Mouse (Mus musculus) gastrocnemius, adult 8-10 months (tissue): ENCODE measurements around the gene Lsr. TPM values are rescaled to one million over a fixed set of nuclear protein-coding genes. Genes with fewer than 3 reads are reported as not detected.
"Not testable (repeated sequence)": the region's sequence is repeated elsewhere in the genome, so short reads cannot be mapped to it uniquely, and the experiment has no call there.

Source experiments
- DNase-seq, 2 experiments: peaks; one replicate each; pipeline ENCODE4 v3.0.0; 2022; ENCODE audit warnings: low spot score in 2 of 2
- total RNA-seq, 4 experiments: library from RNA; stranded (reverse); gene quantifications; 2 replicates each; pipeline ENCODE4 v1.2.4; 2022

Gene Lsr
- total RNA-seq, 4 experiments from 2014 or later = 0.29 to 0.56 (median 0.54) TPM; not detected in 1

GRCm38 (mm10) chr7:30940070-30940469 is 33.2 kb downstream of the Lsr start:
- DNase-seq = not testable (repeated sequence)

GRCm38 (mm10) chr7:30935422-30936099 is 37.7 kb downstream of the Lsr start:
- not testable (repeated sequence) for DNase-seq

GRCm38 (mm10) chr7:30924581-30924980 is 48.7 kb downstream of the Lsr start, which contains the start of gene Hamp2:
TSS of gene Hamp2 (minus strand) at chr7:30924681.
- DNase-seq = not testable (repeated sequence)

GRCm38 (mm10) chr7:30924071-30924470 is 49.2 kb downstream of the Lsr start:
- no peak for DNase-seq

- DNase-seq = not testable (repeated sequence)
These were observed 50.8 kb downstream of the Lsr start for GRCm38 (mm10) chr7:30922490-30922889.

- no peak for DNase-seq
These were observed 53.0 kb downstream of the Lsr start for GRCm38 (mm10) chr7:30920217-30920616.

GRCm38 (mm10) chr7:30917219-30917618 is 56.0 kb downstream of the Lsr start:
- DNase-seq = no peak

- DNase-seq = no peak
These were observed 56.6 kb downstream of the Lsr start for GRCm38 (mm10) chr7:30916713-30917112.

- no peak for DNase-seq
These were observed 58.5 kb downstream of the Lsr start, which contains the start of gene Mag for GRCm38 (mm10) chr7:30914732-30915131. TSS of gene Mag (minus strand) at chr7:30914873.

- no peak for DNase-seq
These were observed 63.5 kb downstream of the Lsr start for GRCm38 (mm10) chr7:30909773-30910172.

- no peak for DNase-seq
These were observed 64.3 kb downstream of the Lsr start for GRCm38 (mm10) chr7:30908992-30909431.

- no peak for DNase-seq
These were observed 64.8 kb downstream of the Lsr start for GRCm38 (mm10) chr7:30908277-30908991.

Other genes starting within 250 kb of the Lsr start
- gene Tmem147, start 243.9 kb downstream of the Lsr start, total RNA-seq = 100 to 1,000 TPM; 215 to 260 (median 249) TPM
- not detected for gene Gapdhs, start 229.8 kb downstream of the Lsr start, total RNA-seq
- 1 to 10 TPM in 2 of 4 experiments, under 1 TPM in 2; 0.53 to 2.0 (median 1.4) TPM for gene Sbsn, start 222.0 kb downstream of the Lsr start, total RNA-seq
- gene Dmkn, start 209.7 kb downstream of the Lsr start, total RNA-seq = 1 to 10 TPM in 1 of 4 experiments, under 1 TPM in 1, not detected in 2; 0.48 to 1.0 TPM
- 1 to 10 TPM in 3 of 4 experiments, not detected in 1; 1.7 to 3.5 (median 2.0) TPM for gene Krtdap, start 185.6 kb downstream of the Lsr start, total RNA-seq
- gene Ffar2, start 149.7 kb downstream of the Lsr start, total RNA-seq = 1 to 10 TPM in 2 of 4 experiments, under 1 TPM in 1, not detected in 1; 0.21 to 1.2 (median 1.2) TPM
- gene Ffar3, start 117.3 kb downstream of the Lsr start, total RNA-seq = not detected
- not detected for gene Ffar1, start 111.9 kb downstream of the Lsr start, total RNA-seq
- gene Cd22, start 93.1 kb downstream of the Lsr start, total RNA-seq = not detected
- under 1 TPM in 3 of 4 experiments, not detected in 1; 0.47 to 0.65 (median 0.56) TPM for gene Mag, start 58.6 kb downstream of the Lsr start, total RNA-seq
- gene Hamp2, start 48.8 kb downstream of the Lsr start, total RNA-seq = not detected
- under 1 TPM in 1 of 4 experiments, not detected in 3; 0.86 TPM for gene Hamp, start 29.4 kb downstream of the Lsr start, total RNA-seq
- 10 to 100 TPM; 75.5 to 96.0 (median 89.5) TPM for gene Usf2, start 16.7 kb downstream of the Lsr start, total RNA-seq
- gene Fam187b, start 326 bp upstream of the Lsr start, total RNA-seq = under 1 TPM in 1 of 4 experiments, not detected in 3; 0.19 TPM
- gene Fxyd5, start 69.0 kb upstream of the Lsr start, total RNA-seq = 1 to 10 TPM; 4.7 to 8.7 (median 6.1) TPM
- 1 to 10 TPM in 2 of 4 experiments, under 1 TPM in 1, not detected in 1; 0.99 to 1.3 (median 1.3) TPM for gene Fxyd7, start 78.0 kb upstream of the Lsr start, total RNA-seq
- gene Fxyd1, start 83.7 kb upstream of the Lsr start, total RNA-seq = 100 to 1,000 TPM; 556 to 826 (median 679) TPM
- gene Lgi4, start 85.9 kb upstream of the Lsr start, total RNA-seq = 1 to 10 TPM; 1.4 to 3.5 (median 2.3) TPM
- gene Fxyd3, start 103.2 kb upstream of the Lsr start, total RNA-seq = 1 to 10 TPM in 2 of 4 experiments, under 1 TPM in 2; 0.77 to 1.3 (median 0.92) TPM
- gene Hpn, start 141.8 kb upstream of the Lsr start, total RNA-seq = 10 to 100 TPM; 15.2 to 21.0 (median 17.7) TPM
- gene Scn1b, start 153.5 kb upstream of the Lsr start, total RNA-seq = 1,000 to 10,000 TPM in 1 of 4 experiments, 100 to 1,000 TPM in 3; 780 to 1,106 (median 929) TPM
- 10 to 100 TPM; 30.7 to 40.2 (median 33.3) TPM for gene Gramd1a, start 182.4 kb upstream of the Lsr start, total RNA-seq